Mouse (Mus musculus): ENCODE measurements at regions not wholly inside any gene's neighbourhood (a gene's known extent, or its start where the extent isn't known, plus 50 kb on each side); places are given as distances from the start of the nearest gene placed in this dataset.
"Not testable (repeated sequence)": the region's sequence is repeated elsewhere in the genome, so short reads cannot be mapped to it uniquely, and the experiment has no call there.

DNA sequence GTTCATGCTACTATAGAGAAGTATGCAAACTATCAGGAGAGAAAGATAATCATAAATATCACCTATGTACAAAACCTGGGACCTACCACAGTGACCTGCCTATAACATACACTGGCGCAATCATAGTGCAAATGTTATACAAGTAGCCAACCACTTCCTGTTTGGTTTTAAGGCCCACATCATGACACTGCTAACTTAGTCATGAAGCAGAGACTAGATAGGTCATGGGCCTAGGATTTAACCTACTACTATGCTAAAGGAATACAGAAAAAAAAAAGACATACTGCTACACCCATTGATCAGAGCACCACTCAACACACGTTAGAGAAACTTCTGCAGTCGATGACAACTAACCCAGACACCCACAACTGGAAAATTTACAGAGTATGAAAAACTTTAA, 498.6 kb upstream of the Acvr2a start:
- DNase-seq = no peak

DNA sequence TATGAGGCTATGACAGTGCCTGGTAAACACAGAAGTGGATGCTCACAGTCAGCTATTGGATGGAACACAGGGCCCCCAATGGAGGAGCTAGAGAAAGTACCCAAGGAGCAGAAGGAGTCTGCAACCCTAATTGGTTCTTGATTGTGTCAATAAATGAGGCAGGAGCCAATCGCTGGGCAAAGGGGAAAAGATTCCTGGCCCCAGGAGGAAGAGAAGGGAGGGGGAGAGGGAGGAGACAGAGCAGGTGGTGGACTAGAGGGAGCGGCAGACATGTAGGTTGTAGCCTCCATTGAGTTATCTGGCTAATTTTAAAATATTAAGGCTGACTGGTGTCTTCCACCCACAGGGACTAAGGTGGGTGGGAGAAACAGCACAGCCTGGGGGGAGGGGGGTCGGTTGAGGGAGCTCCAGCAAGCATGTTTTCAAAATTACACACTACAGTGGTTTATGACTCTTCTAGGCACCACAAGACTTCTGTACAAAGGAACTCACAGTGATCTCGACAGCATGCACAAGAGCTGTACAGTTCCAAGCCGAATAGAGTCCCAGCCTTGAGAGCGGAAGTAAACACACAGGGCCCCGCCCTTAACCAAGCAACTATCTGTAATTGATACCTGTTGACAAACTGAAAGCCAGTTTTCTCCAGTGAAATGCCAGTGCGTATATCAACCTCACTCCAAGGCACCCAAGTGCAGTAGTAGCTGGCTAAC, 497.6 kb upstream of the Acvr2a start:
- DNase-seq = no peak

DNA sequence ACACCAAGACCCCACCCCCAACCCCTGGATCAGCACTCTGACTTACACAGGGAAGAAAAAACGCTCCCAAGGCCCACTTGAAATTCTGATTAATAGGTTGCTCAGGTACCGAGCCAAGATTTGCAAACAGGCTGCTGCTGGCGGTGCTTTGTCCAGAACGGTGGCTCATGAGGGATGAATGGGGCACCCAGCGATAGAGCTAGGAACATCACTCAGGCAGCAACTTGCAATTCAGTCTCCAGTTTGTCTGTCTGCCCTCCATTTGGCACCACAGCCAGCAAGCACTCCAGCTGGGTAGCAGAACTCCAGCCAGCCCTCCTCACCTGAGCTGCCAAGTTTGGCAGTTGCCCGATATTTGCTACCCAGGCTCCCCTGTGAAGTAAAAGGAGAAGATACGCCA, 496.1 kb upstream of the Acvr2a start:
- DNase-seq = no peak

DNA sequence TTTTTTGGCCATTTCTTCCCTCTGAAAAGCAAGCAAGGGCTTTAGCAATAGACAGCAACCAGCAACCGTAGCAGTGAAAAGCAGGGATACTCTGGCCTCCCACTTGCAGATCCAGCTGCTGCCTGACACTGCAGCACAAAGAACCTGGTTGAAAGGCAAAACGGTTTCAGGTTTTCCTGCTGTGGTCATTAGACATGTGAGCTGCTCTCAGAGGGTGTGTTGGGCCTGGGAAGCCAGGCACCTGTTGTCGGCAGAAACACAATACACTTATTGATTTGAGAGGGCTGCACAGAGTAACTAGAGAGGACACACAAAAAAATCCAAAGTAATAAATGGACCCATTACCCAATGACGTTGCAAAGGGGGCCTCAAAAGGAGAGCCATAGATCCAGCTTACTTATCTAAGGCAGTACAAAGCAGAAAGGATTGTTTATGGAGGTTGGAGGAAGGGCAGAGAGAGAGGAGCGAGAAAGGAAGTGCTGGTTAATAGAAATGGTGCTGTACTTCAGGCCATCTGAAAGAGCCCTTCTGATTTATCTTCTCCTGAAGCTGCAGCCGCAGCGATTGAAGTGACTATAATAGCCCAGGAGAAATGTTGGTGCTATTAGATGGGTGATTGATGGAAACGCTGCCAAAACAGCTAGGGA, 495.4 kb upstream of the Acvr2a start:
- DNase-seq = no peak

DNA sequence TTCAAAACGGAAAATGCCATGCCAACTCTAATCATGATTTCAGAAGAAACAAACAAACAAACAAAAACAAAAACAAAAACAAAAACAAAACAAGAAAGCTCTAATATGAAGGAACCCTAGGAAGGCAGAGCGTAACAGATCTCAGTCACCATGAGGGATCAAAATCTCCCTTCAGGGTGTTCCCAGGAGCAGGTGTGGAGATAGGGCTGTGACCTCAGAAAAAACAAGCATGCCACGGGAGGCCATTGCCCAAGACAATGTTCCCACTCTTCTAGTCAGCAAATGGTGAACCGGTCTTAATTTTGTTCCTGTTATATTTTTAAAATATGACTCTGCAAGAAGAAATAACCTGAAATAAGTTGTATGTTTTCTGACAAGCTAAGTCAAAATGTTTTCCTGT, 492.4 kb upstream of the Acvr2a start:
- DNase-seq = no peak

DNA sequence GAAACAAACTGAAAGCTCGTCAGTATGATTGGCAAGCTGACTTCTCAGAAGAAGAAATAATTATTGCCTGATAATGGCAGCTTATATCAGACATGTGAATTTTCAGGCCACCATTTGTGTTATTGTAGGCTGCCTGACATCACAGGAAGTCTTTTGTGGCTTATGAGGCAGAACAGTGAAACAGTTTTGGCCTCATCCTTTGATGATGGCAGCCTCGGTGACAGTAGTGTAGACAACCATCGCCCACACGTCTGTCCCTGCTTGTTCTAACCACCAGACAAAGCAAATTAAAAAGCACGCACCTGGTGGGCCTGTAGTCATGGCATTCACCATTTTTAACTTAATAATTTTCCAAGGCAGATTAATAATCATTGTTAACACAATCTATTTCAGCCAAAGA, 491.6 kb upstream of the Acvr2a start:
- no peak for DNase-seq

DNA sequence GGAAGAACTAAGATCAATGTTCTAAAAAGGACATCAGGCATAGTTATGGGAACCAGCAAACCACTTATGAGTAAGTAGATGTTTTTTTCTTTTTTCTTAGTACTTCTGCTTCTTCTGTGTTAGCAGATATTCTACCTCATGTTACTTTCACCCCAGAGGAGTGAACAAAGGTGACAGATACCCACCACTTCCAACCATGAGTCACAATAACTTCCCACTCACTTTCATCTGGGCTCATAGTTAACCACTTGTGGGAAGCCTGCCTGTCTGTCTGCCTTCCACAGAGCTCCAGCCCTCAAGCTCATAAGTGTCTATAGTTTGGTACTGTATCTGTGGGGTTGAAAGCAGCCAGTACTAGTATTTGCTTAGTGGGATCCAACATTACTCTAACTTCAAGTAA, 485.7 kb upstream of the Acvr2a start:
- no peak for DNase-seq

DNA sequence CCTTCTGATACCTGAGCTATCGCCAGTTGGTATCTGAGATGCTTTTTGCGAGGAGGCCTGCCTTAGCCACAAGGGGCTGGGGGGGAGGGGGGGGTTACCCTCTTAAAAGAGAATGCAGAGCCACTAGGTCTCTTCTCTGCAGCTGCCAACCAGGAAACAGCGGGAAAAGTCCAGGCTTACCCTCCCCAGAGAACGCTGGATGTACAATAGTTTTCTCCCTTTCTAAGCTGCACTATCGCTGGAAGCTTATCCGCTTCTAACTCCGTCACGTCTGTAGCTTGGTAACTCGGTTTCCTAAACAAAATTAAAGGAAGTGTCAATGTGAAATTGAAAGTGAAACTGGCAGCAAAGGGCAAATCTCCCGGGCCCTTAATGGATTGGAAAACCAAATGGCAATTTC, 481.1 kb upstream of the Acvr2a start:
- DNase-seq = no peak

DNA sequence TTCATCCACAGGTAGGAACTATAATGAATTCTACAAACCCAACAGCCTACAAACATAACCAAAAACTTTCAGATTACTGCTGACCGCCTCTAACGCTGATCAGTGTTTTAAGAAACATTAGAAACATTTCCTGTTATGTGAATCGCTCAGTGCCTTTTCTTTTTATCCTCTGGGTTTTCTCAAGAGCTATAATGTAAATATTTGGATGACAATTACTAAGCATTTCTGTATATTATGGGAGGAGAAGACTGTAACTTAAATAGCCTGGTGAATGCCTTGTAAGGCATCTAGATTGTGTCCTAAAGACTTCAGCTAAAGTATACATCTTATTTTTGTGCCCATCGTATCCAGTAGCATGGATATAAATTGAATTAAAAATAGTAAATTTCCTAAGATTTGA, 465.9 kb upstream of the Acvr2a start:
- DNase-seq = no peak

DNA sequence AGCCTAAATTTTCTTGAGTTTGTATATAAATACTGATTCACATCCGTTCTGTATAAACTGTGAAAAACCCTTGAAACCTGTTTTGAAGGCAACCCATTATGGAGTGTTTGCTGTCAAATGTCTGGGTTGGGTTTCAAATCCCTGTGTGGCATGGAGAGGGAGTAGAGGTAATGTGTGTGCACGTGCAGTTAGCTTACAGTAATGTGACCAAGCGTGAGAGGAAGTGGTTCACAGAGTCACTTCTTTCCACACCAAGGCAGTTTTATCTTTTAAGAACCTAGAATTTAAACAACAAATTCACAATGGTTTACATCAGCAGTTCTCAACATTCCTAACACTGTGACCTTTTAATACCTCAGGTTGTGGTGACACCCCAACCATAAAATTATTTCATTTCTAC, 464.1 kb upstream of the Acvr2a start:
- DNase-seq = no peak

DNA sequence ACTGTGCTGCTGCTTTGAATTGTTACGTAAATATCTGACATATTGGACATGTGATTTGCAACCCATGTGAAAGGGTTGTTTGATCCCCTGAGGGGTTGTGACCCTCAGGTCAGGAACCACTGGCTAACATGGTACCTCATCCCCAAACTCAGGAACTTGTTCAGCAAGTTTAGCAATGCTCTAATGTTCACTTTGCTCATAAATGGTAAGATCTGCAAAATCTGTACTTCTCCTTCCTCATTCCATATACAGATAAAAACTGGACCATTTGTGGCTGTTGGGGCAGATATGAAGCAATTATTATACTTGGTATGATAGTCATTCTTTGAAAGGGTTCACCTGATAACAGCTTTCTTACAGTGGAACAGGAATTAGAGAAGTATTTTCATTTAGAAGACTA, 463.7 kb upstream of the Acvr2a start:
- no peak for DNase-seq

DNA sequence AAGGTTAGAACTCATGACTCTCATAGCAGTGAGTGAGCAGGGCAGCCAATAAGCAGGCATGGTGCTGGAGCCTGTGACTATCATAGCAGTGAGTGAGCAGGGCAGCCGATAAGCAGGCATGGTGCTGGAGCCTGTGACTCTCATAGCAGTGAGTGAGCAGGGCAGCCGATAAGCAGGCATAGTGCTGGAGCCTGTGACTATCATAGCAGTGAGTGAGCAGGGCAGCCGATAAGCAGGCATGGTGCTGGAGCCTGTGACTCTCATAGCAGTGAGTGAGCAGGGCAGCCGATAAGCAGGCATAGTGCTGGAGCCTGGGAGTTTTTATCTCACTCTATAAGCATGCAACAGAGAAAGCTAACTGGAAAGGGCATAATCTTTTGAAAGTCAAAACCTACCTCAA, 442.3 kb upstream of the Acvr2a start:
- not testable (repeated sequence) for DNase-seq

DNA sequence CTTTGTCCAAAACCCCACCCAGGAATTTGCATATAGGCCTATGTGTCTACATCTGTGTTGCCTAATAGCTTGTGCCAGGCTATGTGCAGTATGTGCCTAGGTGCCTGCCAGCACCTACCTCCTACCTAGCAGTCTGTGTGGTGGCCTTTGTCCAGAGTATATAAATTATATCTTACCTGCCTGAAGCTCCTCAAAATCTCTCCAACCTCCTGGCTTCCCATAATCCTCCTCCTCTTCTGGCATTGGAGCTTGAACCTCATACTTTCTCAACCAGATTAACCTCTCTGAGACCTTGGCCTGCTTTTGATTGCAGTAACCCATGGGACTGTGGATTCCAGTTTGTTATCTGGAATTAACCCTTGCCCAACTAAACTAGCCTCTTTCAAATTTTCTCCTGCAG, 440.8 kb upstream of the Acvr2a start:
- no peak for DNase-seq

DNA sequence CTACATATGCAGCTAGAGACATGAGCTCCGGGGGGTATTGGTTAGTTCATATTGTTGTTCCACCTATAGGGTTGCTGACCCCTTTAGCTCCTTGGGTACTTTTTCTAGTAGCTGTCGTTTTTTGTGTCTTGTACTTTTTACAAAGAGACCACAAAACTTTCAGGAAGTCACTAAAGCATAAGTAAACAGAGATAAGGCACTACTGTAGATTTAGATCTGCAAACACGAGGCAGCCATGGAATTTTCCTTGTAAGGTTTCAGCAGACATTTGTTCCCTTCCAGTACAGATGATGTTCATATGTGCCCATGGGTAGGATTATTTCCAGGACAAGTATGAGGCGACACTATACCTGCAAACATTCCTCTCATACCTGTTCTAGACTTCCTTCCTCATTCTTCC, 439.6 kb upstream of the Acvr2a start:
- no peak for DNase-seq

DNA sequence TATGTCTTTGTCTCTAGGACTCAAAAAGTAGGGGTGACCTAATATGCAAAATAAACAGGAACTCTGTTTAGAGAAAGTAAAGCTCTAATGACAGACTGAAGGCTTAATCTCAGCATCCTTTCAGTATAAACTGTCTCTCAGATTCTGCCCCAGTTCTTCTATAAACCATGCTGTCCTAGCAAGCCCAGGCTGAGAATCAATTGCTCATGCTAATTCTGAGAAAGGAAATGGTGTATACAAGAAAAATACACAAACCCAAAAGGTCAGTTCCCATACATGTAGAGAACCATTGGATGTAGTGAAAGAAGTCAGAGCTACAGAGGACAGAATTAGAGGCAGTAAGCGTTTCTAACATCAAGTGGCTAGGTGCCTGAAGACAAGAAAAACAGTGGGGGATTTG, 435.7 kb upstream of the Acvr2a start:
- DNase-seq = no peak

DNA sequence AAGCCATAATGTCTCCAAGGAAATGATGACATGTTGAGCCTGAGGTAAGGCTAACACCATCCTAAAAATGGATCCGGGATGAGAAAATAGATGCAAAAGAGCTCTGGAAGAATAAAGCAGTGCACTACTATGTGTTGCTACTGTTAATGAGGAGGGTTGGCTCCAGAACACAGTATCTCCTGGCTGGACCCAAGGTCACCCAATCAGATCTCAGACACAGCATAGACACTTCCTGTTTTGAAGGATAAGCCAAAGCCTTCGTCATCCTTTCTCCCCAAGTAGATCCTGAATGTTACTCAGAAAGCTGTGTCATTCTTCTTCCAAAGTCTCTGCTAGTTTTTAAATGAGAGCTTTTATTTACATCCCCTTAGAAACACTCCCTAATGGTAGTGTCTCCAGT, 435.2 kb upstream of the Acvr2a start:
- no peak for DNase-seq

DNA sequence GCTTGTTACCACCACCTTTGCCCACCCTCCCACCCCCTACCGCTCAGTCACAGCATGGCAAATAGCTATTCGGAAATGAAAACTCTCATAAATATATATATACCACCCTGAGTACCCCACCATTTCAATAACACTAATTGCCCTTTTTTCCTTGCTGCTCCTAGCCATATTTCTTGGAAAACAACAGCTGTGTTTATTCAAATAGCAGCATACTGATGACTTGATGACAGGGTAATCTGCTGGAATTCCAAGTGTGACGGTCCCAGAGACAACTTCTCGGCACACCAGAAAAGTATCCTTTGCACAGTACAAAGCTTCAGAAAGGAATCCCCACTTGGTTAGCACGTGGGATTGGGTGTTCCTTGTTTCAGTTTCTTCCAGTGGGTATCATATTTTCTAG, 433.8 kb upstream of the Acvr2a start:
- DNase-seq = no peak

DNA sequence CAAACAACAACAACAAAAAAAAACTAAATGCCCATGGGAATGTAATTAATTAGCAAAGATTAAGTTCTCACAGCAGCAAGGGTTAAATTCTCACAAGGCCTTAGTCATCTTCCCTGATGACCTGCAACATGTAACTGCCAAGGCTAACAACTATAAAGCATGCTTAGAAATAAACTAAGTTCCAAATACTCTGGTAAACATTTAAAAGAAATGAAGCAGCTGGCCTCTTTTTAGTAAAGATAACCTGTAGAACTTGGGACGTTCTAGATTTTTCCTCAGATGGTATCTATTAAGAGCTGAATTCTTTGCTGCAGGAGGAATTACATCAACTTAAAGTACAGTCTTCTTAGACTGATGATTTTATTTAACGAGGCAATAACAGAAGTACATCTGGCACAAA, 433.1 kb upstream of the Acvr2a start:
- DNase-seq = no peak

DNA sequence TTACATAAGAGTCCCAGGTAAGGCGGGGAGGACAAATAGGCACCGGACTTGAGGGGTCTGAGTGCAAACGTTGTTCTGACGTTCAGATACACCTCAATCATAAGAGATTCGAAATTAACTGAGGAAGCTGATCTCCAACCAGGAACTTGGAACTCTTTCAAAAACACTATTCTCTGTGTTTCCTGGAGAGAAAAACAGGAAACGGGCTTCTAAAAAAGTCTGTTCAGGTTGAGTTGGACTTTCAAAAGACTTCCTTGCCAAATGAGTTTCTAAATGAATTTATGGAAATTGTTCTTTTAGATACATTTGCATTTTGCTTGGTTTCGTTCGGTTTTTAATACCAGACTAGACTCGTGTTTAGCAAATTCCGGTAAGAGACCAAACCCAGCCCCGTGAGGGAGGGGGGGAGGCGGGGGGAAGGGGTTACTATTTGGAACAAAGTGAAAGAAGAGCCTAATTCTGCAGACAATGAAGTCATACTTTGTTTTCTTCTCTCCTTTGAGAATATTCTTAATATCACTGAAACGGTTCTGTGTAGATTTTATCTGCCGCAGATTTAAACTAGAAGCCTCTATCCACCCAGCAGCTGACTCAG, 432.3 kb upstream of the Acvr2a start:
- peak; percentile 2 to 3 for DNase-seq

DNA sequence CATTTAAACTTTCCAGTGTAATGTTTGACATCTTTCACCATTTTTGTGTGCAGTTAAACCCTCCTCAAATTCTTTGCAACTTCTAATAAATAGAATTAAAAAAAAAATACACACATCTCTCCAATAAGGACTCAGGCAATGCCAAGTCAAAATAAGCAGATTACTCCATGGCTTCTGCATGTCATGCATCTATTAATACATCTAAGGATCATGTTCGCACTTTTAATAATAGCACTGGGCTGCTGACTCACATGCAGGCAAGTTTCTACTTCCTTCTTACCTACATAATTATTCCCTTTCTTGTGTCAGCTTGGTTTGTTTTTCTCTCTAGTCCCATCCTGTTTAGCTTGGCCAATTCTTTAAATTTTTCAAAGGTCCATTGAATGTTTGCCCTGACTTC, 415.4 kb upstream of the Acvr2a start:
- DNase-seq = no peak

DNA sequence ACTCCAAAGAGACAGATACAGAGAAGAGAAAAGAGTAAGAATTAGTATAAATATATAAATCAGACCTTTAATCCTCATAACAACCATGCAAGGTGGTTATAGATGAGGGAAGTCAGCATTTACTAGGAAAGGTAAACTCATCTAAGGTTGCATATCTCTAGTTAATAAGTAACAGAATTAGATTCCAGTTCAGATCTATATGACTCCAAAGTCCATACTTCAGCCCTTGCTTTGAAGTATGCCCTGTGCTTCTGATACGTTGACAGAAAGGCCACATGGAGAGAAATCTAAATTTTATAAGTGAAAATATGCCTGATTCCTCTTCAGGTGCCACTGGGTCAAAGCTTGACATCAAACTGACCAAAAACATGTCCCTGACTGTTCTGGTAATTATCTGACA, 414.7 kb upstream of the Acvr2a start:
- no peak for DNase-seq

DNA sequence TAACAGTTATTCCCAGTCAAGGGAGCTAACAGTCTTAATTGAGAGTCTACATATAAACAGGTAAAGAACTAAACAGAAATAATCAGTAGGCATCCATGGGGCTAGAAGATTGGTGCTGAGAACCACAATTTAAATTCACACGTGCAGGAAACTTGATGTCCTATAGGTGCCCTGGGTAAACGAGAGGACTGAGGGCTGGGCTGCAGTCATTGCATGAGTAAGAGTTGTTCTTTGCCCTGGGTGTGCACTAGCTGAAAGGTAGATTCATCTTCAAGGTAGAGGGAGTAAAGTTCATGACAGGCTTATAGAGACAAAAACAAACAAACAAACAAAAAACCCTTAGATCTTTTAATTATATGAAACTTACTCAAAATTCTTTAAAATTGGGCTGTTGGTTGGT, 411.1 kb upstream of the Acvr2a start:
- no peak for DNase-seq

DNA sequence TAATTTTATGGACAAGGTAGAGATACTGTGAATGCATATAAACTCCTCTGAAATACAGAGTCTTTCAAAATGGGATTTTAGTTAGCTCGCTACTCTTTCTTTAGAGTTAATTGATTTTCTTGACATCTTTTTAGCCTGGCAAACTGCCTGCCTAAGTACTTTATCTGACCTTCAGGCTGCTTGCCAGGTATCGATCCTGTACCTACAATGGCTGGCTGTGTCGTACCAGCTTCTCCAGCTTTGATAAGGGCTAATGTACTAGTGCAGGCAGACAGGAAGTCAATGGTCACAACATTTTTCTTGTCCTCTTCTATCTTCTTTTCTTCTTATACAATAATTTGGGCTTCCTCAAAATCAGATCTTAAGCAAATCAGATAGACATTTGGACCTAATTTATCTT, 409.4 kb upstream of the Acvr2a start:
- no peak for DNase-seq

DNA sequence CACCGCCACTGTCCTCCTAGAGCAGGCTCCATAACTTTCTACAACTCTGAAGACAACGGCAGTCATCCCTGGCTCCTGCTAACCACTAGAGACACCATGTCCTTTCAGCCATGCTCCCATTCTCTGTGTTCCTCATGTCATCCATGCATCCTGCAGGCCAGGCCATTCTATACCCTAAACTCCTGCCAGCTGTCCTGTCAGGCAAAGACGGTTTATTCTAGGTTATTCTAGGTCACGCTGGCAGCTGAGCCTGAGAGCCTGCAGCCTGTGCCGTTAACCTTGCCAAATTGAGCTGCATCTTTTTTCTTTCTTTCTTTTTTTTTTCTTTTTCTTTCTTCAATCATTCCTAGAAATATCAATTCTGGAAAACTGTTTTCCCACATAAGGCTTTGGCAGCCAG, 406.0 kb upstream of the Acvr2a start:
- no peak for DNase-seq

DNA sequence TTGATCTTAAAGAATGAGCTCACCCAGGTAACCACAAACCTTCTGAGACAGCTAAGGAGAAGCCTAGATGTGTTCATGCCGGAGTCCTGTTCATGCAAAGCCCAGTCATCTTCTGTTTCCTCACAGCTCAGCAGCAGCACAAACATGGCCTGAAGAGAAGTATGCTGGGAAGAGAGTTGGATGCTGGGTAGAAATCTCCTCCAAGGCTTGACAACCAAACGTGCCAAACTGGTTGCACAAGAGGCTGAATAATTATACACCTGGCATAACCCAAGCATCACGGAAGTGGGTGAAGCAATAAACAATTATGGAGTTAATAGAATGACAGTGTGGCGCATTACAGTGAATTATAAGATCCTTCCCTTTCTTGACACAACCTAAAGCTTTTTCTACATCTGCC, 404.0 kb upstream of the Acvr2a start:
- DNase-seq = no peak

Data from B cell, adult 2 months (primary cell).